Mouse (Mus musculus): ENCODE measurements around the gene Cdk14. TPM values are rescaled to one million over a fixed set of nuclear protein-coding genes. Genes with fewer than 3 reads are reported as not detected.

The Cdk14 gene
- polyA plus RNA-seq, 1 experiment: 3.1 TPM

- TF ChIP-seq CTCF (IDR thresholded peaks at IDR 0.05; ENCODE audit: control insufficient read depth, insufficient read depth, insufficient replicate concordance, low read depth, low read length): no peak
- no peak for TF ChIP-seq POLR2A (IDR thresholded peaks at IDR 0.05; ENCODE audit: control insufficient read depth, low read depth, low read length)
- Histone ChIP-seq H3K27ac (ENCODE audit: control insufficient read depth, insufficient read depth, low read depth, low read length) (no peak overlapping the region), H3K4me3 (ENCODE audit: control insufficient read depth, low read depth, low read length) (no peak overlapping the region), H3K36me3 (ENCODE audit: control insufficient read depth, insufficient read depth, low read length) (no peaks in the 10 kb centered on the region), H3K27me3 (ENCODE audit: control insufficient read depth, insufficient read depth, low read length) (no peaks in the 10 kb centered on the region; the same call in 1 of the 2 replicates), H3K4me1 (ENCODE audit: control insufficient read depth, insufficient read depth, low read length) (peaks cover 32% of the 10 kb centered on the region)
These were observed 664.8 kb downstream of the Cdk14 start for GRCm38 (mm10) chr5:4755326-4755725.

DNA sequence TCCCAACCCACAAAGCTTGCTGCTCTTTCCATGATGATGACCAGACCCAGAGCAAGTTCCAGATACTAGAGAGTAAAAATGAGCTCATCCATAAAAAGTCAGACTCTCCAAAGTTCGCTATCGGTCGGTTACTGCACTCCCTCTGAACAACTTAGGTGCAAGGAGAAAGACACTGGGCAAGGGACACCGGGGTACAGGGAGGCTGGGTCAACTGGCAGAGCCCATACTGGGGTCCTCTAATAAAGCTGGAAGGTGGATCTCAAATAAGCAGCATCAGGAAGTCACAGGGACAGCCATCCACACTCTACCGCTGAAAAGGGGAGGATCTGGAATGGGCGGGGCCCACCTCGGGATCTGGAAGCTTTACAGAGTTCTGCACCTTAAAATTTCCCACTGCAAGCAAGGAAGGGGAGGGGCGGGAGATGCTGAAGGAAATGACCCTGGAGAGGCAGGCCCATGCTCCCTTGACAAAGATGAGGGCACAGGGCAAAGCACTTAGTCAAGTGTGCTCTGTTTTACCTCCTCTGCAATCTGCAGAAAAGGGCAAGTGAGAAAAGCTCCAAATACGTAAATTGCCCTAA is 665.3 kb downstream of the Cdk14 start:
- no peaks in the 10 kb centered on the region; the same call in 1 of the 2 replicates for H3K27me3 ChIP-seq (ENCODE audit: control insufficient read depth, insufficient read depth, low read length)
- no peak overlapping the region for H3K27ac ChIP-seq (ENCODE audit: control insufficient read depth, insufficient read depth, low read depth, low read length)
- no peak for TF ChIP-seq POLR2A (IDR thresholded peaks at IDR 0.05; ENCODE audit: control insufficient read depth, low read depth, low read length)
- no peak for TF ChIP-seq CTCF (IDR thresholded peaks at IDR 0.05; ENCODE audit: control insufficient read depth, insufficient read depth, insufficient replicate concordance, low read depth, low read length)
- no peaks in the 10 kb centered on the region for H3K36me3 ChIP-seq (ENCODE audit: control insufficient read depth, insufficient read depth, low read length)
- peaks cover 32% of the 10 kb centered on the region for H3K4me1 ChIP-seq (ENCODE audit: control insufficient read depth, insufficient read depth, low read length)
- no peak overlapping the region for H3K4me3 ChIP-seq (ENCODE audit: control insufficient read depth, low read depth, low read length)

Other genes starting within 250 kb of the Cdk14 start
- 272 and 296 TPM in 2 replicates for gene 1700015F17Rik, start 58.8 kb upstream of the Cdk14 start, polyA plus RNA-seq (2012; rRNA removed)
- gene Cldn12, start 94.6 kb upstream of the Cdk14 start, polyA plus RNA-seq (2012; rRNA removed): 4.2 and 7.7 TPM in 2 replicates
- gene Gtpbp10, start 139.2 kb upstream of the Cdk14 start, polyA plus RNA-seq (2012; rRNA removed): 2.6 and 3.0 TPM in 2 replicates
- 0.34 and 0.38 TPM in 2 replicates for gene Gm8773, start 153.5 kb upstream of the Cdk14 start, polyA plus RNA-seq (2012; rRNA removed)
- 163 and 169 TPM in 2 replicates for gene Cfap69, start 243.9 kb upstream of the Cdk14 start, polyA plus RNA-seq (2012; rRNA removed)

Data from testis, adult 2 months (tissue).